Mouse (Mus musculus) layer of hippocampus, adult 9-11 months (tissue): ENCODE measurements at regions not wholly inside any gene's neighbourhood (a gene's known extent, or its start where the extent isn't known, plus 50 kb on each side); places are given as distances from the start of the nearest gene placed in this dataset.

Experiments
- DNase-seq: peaks from one replicate; pipeline ENCODE4 v3.0.0; 2022

- no peak for DNase-seq
These were observed 137.0 kb downstream of the Nufip1 start for GRCm38 (mm10) chr14:76247664-76248063.

DNA sequence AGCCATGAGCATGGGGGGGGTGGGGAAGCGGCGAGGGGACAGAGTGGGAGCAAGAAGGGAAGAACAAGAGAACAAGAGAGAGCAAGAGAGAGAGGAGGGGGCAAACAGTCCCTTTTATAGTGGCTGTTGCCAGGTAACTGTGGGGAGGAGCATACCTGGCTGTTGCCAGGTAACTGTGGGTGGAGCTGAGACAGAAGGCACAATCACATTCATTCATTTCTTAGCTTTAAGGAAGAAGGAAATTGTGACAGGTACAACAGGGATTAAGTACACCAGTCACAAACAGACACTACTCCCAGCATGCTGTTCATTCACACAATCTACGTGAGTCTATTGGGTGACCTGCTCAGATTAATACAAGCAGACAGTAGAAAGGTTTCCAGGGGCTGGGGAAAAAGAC lies 143.2 kb downstream of the Nufip1 start:
- DNase-seq = no peak

- DNase-seq = peak; percentile 84
These were observed 144.1 kb downstream of the Nufip1 start for GRCm38 (mm10) chr14:76254565-76255501.

DNA sequence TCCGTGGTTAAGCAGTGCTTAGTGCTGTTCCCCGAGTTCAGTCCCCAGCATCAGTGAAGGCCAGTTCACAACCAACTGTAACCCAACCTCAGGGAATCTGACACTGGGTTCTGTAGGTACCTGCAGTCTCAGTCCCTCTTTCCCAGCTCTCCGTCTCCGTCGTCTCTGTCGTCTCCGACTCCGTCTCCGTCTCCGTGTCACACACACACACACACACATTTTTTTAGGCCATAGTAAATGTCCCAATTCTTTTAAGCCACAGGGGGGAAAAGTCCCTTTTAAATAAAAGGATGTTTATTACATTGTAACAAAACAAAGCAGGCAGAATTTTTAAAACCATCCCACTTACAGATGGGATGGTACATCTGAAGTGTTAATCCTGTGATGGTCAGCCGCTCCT lies 145.3 kb downstream of the Nufip1 start:
- DNase-seq = no peak

DNA sequence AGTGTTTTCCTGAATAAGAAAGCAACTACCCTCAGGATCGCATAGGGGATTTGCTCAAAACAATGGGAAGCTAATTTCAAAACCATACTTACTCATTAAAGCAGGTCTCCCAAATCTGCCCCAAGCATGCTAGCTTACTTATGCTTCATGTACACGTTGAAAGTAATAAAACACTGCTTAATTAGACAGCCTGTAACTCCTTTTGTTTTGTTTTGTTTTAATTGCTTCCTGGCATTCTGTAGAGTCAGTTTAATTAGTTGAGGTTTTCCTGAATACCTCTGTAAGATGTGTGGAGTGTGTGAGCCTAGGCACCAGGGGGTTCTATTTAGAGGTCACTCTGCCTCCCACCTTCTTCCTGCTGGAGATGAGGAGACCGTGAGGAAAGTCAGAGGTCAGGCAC lies 147.9 kb downstream of the Nufip1 start:
- no peak for DNase-seq

- DNase-seq = peak; percentile 5
These were observed 150.1 kb downstream of the Nufip1 start for GRCm38 (mm10) chr14:76260628-76261293.

DNA sequence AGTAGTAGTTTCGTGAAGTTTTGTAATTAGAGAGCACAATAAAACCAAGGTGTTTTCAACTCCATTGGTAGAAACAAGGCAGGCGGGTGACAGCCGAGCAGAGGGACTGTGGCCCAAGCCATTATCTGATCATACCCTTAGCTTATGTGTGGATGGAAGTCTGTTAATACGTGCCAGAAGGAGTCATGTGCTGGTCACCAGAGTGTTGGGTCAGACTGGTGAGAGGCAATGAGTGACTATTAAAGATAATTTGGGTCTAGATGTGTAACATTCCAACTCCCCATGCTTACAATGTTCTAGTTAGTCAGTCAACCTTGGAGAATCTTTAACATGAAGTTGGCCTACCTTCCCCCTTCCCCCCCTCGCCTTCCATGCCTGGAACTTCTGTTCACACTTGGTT lies 151.1 kb upstream of the Tsc22d1 start:
- DNase-seq = no peak

DNA sequence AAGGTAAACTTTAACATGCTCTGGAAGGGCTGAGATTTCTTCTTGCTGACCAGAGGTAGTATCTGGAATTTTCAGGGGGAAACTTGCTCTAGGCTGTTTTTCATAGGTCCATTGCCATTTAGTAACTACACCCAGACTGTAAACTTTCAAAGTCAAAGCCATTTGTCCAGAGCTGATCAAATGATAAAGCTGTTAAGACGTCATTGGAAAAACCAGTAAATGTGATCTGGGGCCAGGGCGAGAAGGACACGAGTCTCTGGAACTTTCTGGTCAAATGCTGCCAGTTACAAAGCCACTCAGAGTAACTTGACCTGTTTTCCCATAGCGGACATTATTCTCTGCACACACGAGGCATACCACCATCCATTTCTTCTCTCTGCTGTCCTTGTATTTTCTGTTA lies 148.9 kb upstream of the Tsc22d1 start:
- no peak for DNase-seq

DNA sequence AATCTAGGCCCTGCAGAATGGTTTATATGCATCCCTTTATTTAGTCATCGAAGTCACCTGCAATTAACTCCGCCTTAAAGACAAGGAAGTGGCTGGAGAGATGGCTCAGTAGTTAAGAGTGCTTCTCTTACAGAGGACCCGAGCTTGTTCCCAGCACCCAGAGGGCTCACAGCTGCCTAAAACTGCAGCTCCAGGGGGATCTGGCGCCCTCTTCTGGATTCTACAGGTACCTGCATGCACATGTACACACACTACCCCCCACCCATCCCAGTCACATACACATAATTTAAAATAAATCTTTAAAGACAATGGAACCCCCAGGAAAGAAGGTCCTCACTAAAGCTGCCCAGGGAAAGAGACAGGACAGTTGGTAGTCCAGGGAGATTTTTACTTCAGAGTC lies 148.5 kb upstream of the Tsc22d1 start:
- no peak for DNase-seq

GRCm38 (mm10) chr14:76267091-76267490 lies 147.7 kb upstream of the Tsc22d1 start:
- DNase-seq = no peak

GRCm38 (mm10) chr14:76271190-76271589 lies 143.6 kb upstream of the Tsc22d1 start:
- no peak for DNase-seq

- no peak for DNase-seq
These were observed 141.9 kb upstream of the Tsc22d1 start for GRCm38 (mm10) chr14:76272840-76273239.

DNA sequence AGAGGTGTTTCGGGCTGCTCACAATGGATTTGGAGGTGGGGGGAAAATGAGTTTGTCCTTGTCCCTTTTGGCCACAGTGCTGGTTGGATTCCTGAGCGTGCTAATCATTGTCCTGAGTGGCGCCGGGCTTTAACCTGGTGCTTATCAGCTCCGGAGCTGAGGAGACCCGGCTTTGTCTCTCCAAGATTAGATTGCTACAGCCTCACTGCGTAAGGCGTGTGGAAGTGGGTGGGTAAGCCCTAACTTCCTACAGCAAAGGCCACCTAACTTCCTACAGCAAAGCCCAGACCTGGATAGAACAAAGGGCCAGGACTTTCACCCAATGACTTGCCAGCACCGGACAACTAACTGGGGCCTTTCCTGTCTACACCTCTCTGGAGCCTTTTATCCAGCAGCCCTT lies 138.1 kb upstream of the Tsc22d1 start:
- DNase-seq = no peak

DNA sequence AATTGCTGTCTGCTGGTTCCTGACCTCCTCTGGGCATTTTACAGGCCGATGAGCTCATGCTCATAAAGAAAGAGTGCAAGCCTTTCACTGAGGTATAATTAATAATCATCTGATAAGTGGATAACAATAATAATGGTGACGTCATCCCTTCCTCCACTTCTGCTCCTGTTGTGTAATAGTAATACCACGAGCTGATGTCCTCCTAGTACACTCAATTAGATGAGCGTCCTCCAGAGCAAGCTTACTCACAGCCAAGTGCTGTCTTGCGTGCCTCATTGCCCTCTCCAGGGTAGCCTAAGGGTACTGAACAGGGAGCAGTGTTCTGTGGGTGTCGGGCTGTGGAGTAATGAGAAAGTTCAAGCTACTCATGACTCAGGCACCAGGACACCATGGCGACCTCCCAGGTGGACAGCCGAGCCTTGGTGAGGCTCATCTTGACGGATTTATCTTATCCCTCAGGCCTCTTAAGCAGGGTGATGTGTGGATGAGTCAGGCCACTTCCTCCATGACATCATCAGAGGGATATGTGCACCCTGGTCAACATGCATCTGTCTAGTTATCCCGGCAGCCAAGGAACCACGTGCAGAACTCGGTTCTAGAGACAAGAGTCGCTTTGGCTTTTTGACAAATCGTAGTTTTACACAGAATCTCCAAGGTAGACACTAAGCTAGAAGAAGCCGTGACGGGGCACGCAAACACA lies 135.9 kb upstream of the Tsc22d1 start:
- DNase-seq = no peak

- DNase-seq = no peak
These were observed 135.2 kb upstream of the Tsc22d1 start for GRCm38 (mm10) chr14:76279561-76279960.

GRCm38 (mm10) chr14:76281867-76282266 lies 132.9 kb upstream of the Tsc22d1 start:
- DNase-seq = no peak

- no peak for DNase-seq
These were observed 127.0 kb upstream of the Tsc22d1 start for GRCm38 (mm10) chr14:76287768-76288167.

GRCm38 (mm10) chr14:76290401-76291018 lies 124.3 kb upstream of the Tsc22d1 start:
- no peak for DNase-seq

GRCm38 (mm10) chr14:76292211-76292610 lies 122.5 kb upstream of the Tsc22d1 start:
- no peak for DNase-seq

- no peak for DNase-seq
These were observed 119.2 kb upstream of the Tsc22d1 start for GRCm38 (mm10) chr14:76295411-76296169.

GRCm38 (mm10) chr14:76297864-76298263 lies 116.9 kb upstream of the Tsc22d1 start:
- DNase-seq = no peak

DNA sequence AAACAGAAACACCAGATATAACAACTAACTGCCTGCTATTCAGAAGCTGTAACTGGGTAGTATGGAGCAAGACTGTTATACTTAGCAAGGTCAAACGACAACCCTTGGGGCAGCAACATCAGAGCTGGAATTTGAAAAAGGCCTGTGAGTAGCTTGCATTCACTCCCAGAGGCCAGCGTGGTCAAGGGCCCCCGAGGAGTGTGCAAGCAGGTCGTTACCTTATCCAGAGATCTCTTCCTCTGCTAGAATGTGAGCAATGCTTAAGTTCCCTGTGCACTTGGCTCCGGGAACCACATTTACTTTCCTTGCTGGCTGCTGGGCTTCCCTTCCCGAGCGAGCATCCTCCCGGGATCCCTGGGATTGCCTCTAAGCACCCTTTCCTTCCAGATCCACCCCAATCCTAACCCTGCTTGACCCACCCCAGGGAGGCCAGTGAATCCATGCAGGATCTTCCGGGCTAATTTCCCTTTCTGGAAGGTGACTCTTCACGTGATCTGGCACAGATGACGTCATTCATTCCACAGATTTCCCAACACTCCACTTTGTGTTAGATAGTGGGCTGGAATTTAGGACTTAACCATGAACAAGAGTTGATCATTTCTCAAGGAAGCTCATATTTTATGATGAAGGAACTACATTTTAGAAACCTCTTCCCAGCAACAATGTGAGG lies 112.3 kb upstream of the Tsc22d1 start:
- DNase-seq = no peak
